Mouse (Mus musculus) naive thymus-derived CD4-positive, alpha-beta T cell, adult 2 months (primary cell): Measurements from ENCODE around the gene Sardh.

Experiments used
- DNase-seq: peaks from one replicate; pipeline ENCODE4 v3.0.0-alpha.2; 2011; ENCODE audit warnings: low read depth

Gene Sardh

GRCm38 (mm10) chr2:27166999-27167398, 81.1 kb downstream of the Sardh start:
- DNase-seq, result no peak

- peak; percentile 21 for DNase-seq
These were observed 82.1 kb downstream of the Sardh start for GRCm38 (mm10) chr2:27166074-27166473.

- no peak for DNase-seq
These were observed 83.1 kb downstream of the Sardh start, which contains the start of gene Dbh for GRCm38 (mm10) chr2:27164796-27165590. Dbh (plus strand) TSS chr2:27165233.

GRCm38 (mm10) chr2:27163851-27164250, 84.3 kb downstream of the Sardh start:
- DNase-seq, result no peak

- DNase-seq, result no peak
These were observed 85.5 kb downstream of the Sardh start for GRCm38 (mm10) chr2:27162656-27163055.

- DNase-seq, result no peak
These were observed 86.6 kb downstream of the Sardh start for GRCm38 (mm10) chr2:27161526-27161925.

GRCm38 (mm10) chr2:27156596-27156995, 91.5 kb downstream of the Sardh start:
- no peak for DNase-seq

- DNase-seq, result no peak
These were observed 93.5 kb downstream of the Sardh start for GRCm38 (mm10) chr2:27154466-27155185.

- DNase-seq, result no peak
These were observed 98.7 kb downstream of the Sardh start for GRCm38 (mm10) chr2:27149457-27149856.

GRCm38 (mm10) chr2:27146840-27147239, 101.3 kb downstream of the Sardh start:
- DNase-seq, result no peak

GRCm38 (mm10) chr2:27144957-27145356, 103.2 kb downstream of the Sardh start:
- no peak for DNase-seq

- peak; percentile 58 for DNase-seq
These were observed 106.0 kb downstream of the Sardh start, which contains the start of gene Fam163b for GRCm38 (mm10) chr2:27141950-27142693. Fam163b (minus strand) TSS chr2:27142491.
